Mouse (Mus musculus) cerebellum, adult 2 months (tissue): ENCODE data around the gene Slc15a5.

Experiments used
- CTCF ChIP-seq: fragments of 200-500 bp; IDR thresholded peaks from 2 replicates; pipeline ENCODE4 v1.5.1; 2011; ENCODE audit warnings: low read depth, mild to moderate bottlenecking, control low read depth, low read length, moderate library complexity, borderline replicate concordance; ENCODE audit not compliant: insufficient read depth
- POLR2A ChIP-seq: fragments of 200-500 bp; IDR thresholded peaks from 2 replicates; pipeline ENCODE4 v1.6.1; 2011; ENCODE audit warnings: low read length, control low read depth, borderline replicate concordance; ENCODE audit not compliant: insufficient read depth

- no peak for TF ChIP-seq CTCF
- no peak for TF ChIP-seq POLR2A
These were observed 116.0 kb downstream of the Slc15a5 start for GRCm38 (mm10) chr6:137963703-137964102.
